Mouse (Mus musculus) testis, adult 2 months (tissue): ENCODE measurements around the gene Pilra. TPM values are rescaled to one million over a fixed set of nuclear protein-coding genes. Genes with fewer than 3 reads are reported as not detected.
A peak's percentile ranks its signal among the peaks of the same experiment; 100 is the strongest.

Experiments used
- H3K27ac ChIP-seq: fragments of 200-500 bp; 2 replicates; pipeline ENCODE4 v1.5.1; 2012; ENCODE audit warnings: low read depth, low read length; ENCODE audit not compliant: control insufficient read depth, insufficient read depth
- H3K27me3 ChIP-seq: fragments of 200-500 bp; 2 replicates; pipeline ENCODE4 v1.6.1; 2012; ENCODE audit warnings: mild to moderate bottlenecking, low read length, moderate library complexity; ENCODE audit not compliant: control insufficient read depth, insufficient read depth
- H3K36me3 ChIP-seq: fragments of 200-500 bp; 2 replicates; pipeline ENCODE4 v1.6.1; 2012; ENCODE audit warnings: mild to moderate bottlenecking, low read length; ENCODE audit not compliant: control insufficient read depth, insufficient read depth
- H3K4me1 ChIP-seq: fragments of 200-500 bp; 2 replicates; pipeline ENCODE4 v1.6.1; 2012; ENCODE audit warnings: low read length; ENCODE audit not compliant: control insufficient read depth, insufficient read depth
- H3K4me3 ChIP-seq: fragments of 200-500 bp; 2 replicates; pipeline ENCODE4 v1.5.1; 2012; ENCODE audit warnings: low read depth, mild to moderate bottlenecking, low read length, moderate library complexity, mixed read lengths; ENCODE audit not compliant: control insufficient read depth
- CTCF ChIP-seq: fragments of 200-500 bp; IDR thresholded peaks from 2 replicates; pipeline ENCODE4 v1.5.1; 2012; ENCODE audit warnings: low read depth, mild to moderate bottlenecking, inconsistent platforms, low read length, moderate library complexity; ENCODE audit not compliant: control insufficient read depth, insufficient read depth, insufficient replicate concordance
- POLR2A ChIP-seq: fragments of 200-500 bp; IDR thresholded peaks from 2 replicates; pipeline ENCODE4 v1.6.1; 2012; ENCODE audit warnings: low read depth, mild to moderate bottlenecking, inconsistent platforms, low read length, moderate library complexity; ENCODE audit not compliant: control insufficient read depth
- polyA plus RNA-seq: library from polyadenylated mRNA; depleted of rRNA; stranded (reverse); fragments of >200 nt; gene quantifications from 2 replicates; pipeline ENCODE4 v1.2.3, GENCODE M21; 2012

The Pilra gene
- polyA plus RNA-seq, 1 experiment: 2.5 TPM

DNA sequence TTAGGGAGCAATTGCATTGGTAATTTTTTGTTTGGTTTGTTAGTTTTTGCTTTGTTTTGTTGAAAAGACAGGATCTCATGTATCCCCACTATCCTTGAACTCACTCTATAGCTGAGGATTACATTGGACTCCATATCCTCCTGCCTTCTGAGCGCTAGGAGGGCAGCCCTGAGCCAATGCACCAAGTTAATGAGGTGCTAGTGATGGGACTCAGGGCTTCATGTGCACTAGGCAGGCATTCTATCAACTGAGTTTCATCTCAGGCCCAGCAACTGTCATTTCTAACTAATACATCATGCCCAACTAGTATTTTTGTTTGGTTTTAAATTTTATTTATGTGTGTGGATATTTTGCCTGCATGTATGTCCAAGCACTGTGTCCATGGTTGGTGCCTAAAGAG lies 29.9 kb downstream of the Pilra start:
- no peaks in the 10 kb centered on the region; the same call in 1 of the 2 replicates for H3K36me3 ChIP-seq
- no peaks in the 10 kb centered on the region for H3K27me3 ChIP-seq
- no peak for TF ChIP-seq POLR2A
- TF ChIP-seq CTCF: no peak
- H3K4me1 ChIP-seq: no peaks in the 10 kb centered on the region
- H3K4me3 ChIP-seq: no peak overlapping the region
- H3K27ac ChIP-seq: no peak overlapping the region

DNA sequence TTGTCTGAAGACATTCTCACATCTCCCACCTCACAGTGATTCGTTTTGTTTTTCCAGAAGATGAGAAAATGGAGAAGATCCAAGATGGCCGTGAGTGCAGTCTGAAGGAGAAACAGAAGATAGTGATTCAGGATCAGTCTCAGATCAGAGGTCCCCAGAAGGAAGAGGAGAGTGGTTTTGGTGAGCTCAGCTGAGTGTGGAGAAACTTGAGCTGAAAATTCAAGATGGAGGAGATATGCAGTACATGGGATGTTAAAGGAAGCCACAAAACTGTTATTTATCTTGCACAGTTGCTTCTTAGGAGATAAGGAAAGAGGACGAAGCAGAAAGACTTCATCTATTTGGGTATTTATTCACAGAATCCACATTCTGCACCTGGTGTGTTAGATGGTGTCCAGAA lies 35.2 kb downstream of the Pilra start:
- Histone ChIP-seq H3K27me3 (no peaks in the 10 kb centered on the region), H3K27ac (no peak overlapping the region), H3K4me1 (no peaks in the 10 kb centered on the region), H3K4me3 (no peak overlapping the region), H3K36me3 (no peaks in the 10 kb centered on the region; the same call in none of the 2 replicates)
- TF ChIP-seq POLR2A (no peak), CTCF (no peak)

DNA sequence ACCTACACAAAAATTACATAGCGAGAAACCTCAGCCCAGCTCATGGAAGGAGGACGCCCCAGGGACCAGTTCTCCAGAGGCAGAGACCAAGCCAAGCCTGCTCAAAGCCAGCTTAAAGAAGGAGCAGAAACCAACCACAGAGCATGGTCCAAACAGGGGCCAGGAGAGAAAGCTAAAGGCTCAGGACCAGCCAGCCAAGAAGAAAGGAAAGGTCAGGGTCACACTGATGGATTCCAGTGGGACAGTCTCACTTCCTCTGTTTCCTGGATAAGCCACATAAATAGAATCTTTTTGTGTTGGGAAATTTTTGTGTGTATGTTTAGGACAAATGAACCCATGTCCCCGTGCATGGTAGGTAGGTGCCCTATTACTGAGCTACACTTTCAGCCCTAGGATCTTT lies 39.5 kb downstream of the Pilra start:
- H3K36me3 ChIP-seq: no peaks in the 10 kb centered on the region; the same call in 1 of the 2 replicates
- no peaks in the 10 kb centered on the region for H3K27me3 ChIP-seq
- no peak overlapping the region for H3K4me3 ChIP-seq
- H3K27ac ChIP-seq: no peak overlapping the region
- no peaks in the 10 kb centered on the region for H3K4me1 ChIP-seq
- TF ChIP-seq POLR2A (no peak), CTCF (no peak)

DNA sequence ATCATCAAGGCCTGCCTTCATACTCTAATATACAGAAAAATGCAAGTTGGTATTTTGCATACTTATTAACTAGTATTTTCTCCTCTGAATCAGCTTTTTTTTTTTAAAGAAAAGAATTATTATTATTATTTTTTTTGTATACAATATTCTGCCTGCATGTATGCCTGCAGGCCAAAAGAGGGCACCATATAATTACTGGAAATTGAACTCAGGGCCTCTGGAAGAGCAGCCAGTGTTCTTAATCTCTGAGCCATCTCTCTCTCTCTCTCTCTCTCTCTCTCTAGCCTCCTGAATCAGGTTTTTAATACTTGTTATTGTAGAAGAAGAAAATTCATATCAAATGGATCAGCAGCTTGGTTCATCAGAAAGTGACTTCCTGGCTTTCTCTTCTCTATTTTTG lies 44.5 kb downstream of the Pilra start:
- Histone ChIP-seq H3K27me3 (no peaks in the 10 kb centered on the region), H3K4me3 (no peak overlapping the region), H3K27ac (no peak overlapping the region), H3K4me1 (peaks cover 2% of the 10 kb centered on the region; the same call in 1 of the 2 replicates), H3K36me3 (no peaks in the 10 kb centered on the region)
- TF ChIP-seq CTCF: no peak
- no peak for TF ChIP-seq POLR2A

DNA sequence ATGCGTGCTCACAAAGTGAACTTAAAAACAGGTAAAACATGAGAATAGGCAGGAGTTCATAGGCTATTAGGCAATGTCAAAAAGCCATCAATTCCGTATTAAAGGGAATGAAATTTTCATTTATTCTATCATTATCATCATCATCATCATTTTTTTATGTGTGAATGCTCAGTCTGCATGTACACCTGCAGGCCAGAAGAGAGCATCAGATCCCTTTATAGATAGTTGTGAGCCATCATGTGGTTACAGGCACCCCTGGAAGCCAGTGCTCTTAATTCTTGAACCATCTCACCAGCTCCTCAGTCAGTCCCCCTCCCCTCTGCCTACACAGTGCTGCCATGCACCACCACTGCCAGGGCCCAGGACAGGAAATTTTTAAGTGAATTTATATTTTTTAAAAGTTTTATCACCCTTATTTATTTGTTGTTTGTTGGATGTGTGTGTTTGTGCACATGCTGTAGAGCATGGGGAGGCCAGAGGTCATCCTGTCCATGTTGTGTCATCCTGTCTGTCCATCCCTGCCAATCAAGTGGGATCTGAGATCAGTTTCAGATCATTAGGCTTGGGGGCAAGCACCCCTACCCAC lies 47.0 kb downstream of the Pilra start:
- no peak for TF ChIP-seq POLR2A
- TF ChIP-seq CTCF: no peak
- no peak overlapping the region for H3K4me3 ChIP-seq
- H3K4me1 ChIP-seq: peaks cover 12% of the 10 kb centered on the region
- H3K27me3 ChIP-seq: no peaks in the 10 kb centered on the region
- no peak overlapping the region for H3K27ac ChIP-seq
- no peaks in the 10 kb centered on the region; the same call in 1 of the 2 replicates for H3K36me3 ChIP-seq

DNA sequence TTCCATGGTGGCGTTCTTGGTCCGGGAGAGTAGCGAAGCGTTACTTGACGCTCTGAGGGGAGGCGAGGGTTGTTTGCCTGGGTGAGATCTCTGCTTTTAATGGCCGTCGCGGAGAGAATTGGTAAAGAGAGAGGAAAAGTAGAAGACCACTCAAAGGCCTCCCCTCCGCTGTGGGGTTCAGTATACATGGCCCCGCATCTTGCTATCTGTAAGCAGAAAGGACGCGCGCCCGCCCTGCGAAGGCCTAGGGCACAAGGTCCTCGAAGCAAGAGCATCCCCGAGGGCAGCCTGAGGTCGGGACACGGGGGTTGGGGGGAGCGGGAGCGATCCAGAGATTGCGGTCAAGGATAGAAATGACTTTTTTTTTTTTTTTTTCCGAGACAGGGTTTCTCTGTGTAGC lies 47.9 kb downstream of the Pilra start:
- Histone ChIP-seq H3K4me3 (peak overlapping the region; percentile 95), H3K36me3 (no peaks in the 10 kb centered on the region; the same call in 1 of the 2 replicates), H3K4me1 (peaks cover 12% of the 10 kb centered on the region), H3K27me3 (no peaks in the 10 kb centered on the region), H3K27ac (peak overlapping the region; percentile 76)
- TF ChIP-seq POLR2A: no peak
- no peak for TF ChIP-seq CTCF

DNA sequence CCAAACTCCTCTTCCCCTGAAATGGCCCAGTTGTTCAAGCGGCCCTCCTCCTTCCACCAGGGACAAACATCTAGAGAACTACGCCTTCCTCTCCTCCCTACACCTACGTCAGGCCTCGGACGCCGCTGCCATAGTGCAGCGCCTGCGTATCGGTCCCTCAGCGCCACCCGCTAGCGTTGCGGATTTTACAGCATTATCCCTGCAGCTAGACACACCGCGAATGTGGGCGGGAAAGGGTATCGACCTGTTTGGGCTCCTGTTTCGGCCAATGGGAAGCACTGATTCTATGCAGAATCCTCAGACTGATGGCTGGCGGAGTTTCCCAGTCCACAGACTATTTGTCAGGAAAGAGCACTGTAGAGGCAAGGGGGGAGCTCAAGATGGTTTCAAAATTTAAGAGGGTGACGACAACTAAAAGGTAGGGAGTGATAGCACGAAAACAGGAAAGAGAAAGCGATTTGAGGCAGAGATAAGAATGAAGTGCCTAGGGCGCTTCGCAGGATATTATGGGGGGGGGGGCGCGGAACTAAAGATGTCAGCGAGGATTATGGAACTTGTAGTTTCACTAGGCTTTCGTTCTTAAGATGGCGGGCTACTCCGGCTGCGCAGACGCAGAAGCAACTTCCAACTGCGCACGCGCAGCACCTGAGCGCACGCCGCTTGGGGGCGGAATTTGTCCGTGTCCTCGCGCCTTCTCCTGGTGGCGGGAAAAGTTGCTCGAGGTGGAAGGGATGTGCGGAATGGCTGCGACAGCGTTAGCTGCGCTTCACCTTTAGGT lies 48.7 kb downstream of the Pilra start, which contains the start of the genes Mepce and Zcwpw1:
TSS of gene Mepce (minus strand) at position 505 of the 778 bp plus-strand sequence.
TSS of gene Zcwpw1 (plus strand) at position 648 of the 778 bp plus-strand sequence.
- H3K27ac ChIP-seq: peak within 1 kb of the TSS; percentile 99
- peak within 1 kb of the TSS; percentile 99 for H3K4me3 ChIP-seq
- TF ChIP-seq POLR2A (peak; percentile 84), CTCF (peak; percentile 61; the same call in 1 of the 2 replicates)
- no peaks in the 10 kb centered on the region; the same call in none of the 2 replicates for H3K36me3 ChIP-seq
- H3K27me3 ChIP-seq: no peaks in the 10 kb centered on the region
- H3K4me1 ChIP-seq: peaks cover 12% of the 10 kb centered on the region
